Mouse (Mus musculus) lung, postnatal 0 days (tissue): ENCODE data around the gene Mri1. TPM values are rescaled to one million over a fixed set of nuclear protein-coding genes. Genes with fewer than 3 reads are reported as not detected.

ENCODE experiments used
- ATAC-seq: fragments of 200-750 bp; cut with Nextera tagmentation; 2 replicates; pipeline ENCODE4 v1.8.0; 2017; ENCODE audit warnings: moderate library complexity
- DNase-seq: peaks from one replicate; pipeline ENCODE4 v3.0.0-alpha.2; 2016; ENCODE audit warnings: low spot score
- H3K27ac ChIP-seq: fragments of 300-500 bp; sonication (generic); 2 replicates; pipeline ENCODE4 v1.5.1; 2014; ENCODE audit warnings: antibody characterized with exemption, mild to moderate bottlenecking, low read length, mixed read lengths
- H3K27me3 ChIP-seq: fragments of 300-500 bp; sonication (generic); replicated peaks from 2 replicates; pipeline ENCODE4 v1.6.1; 2014; ENCODE audit warnings: low read length, mixed read lengths; ENCODE audit not compliant: insufficient read depth
- H3K36me3 ChIP-seq: fragments of 300-500 bp; sonication (generic); 2 replicates; pipeline ENCODE4 v1.6.1; 2014; ENCODE audit warnings: low read length, mixed read lengths; ENCODE audit not compliant: insufficient read depth
- H3K4me1 ChIP-seq: fragments of 300-500 bp; sonication (generic); 2 replicates; pipeline ENCODE4 v1.6.1; 2014; ENCODE audit warnings: antibody characterized with exemption, low read depth, low read length, mixed read lengths; ENCODE audit not compliant: insufficient read depth
- H3K4me2 ChIP-seq: fragments of 300-500 bp; sonication (generic); replicated peaks from 2 replicates; pipeline ENCODE4 v1.6.1; 2014; ENCODE audit warnings: low read depth, mild to moderate bottlenecking, low read length, moderate library complexity, mixed read lengths
- H3K4me3 ChIP-seq: fragments of 300-500 bp; sonication (generic); 2 replicates; pipeline ENCODE4 v1.5.1; 2014; ENCODE audit warnings: low read depth, low read length
- H3K9ac ChIP-seq: fragments of 300-500 bp; sonication (generic); replicated peaks from 2 replicates; pipeline ENCODE4 v1.6.1; 2014; ENCODE audit warnings: low read depth, mild to moderate bottlenecking
- H3K9me3 ChIP-seq: fragments of 300-500 bp; sonication (generic); 2 replicates; pipeline ENCODE4 v1.6.1; 2016; ENCODE audit warnings: low read length, mixed read lengths
- CTCF ChIP-seq: IDR thresholded peaks from 2 replicates; pipeline ENCODE4 v1.5.1; 2016; ENCODE audit warnings: antibody characterized with exemption, mild to moderate bottlenecking
- EP300 ChIP-seq: IDR thresholded peaks from 2 replicates; pipeline ENCODE4 v1.6.1; 2016; ENCODE audit warnings: antibody characterized with exemption, mild to moderate bottlenecking, control low read depth
- WGBS: fragments of 180-500 bp; shearing (Covaris S2); extraction: QIAGEN DNeasy Blood & Tissue Kit; methylation state at CpG from one replicate; pipeline ENCODE4 v1.1.7; 2014; 5-methylcytosine and 5-hydroxymethylcytosine counted together
- polyA plus RNA-seq: library from polyadenylated mRNA; unstranded; fragments of >200 nt; fragmentation: Nextera tagmentation; extraction: Ambion mirVana; gene quantifications from 2 replicates; pipeline ENCODE4 v1.2.1, GENCODE M21; 2015

The Mri1 gene
- polyA plus RNA-seq, 1 experiment from 2014 or later: 56.8 TPM

DNA sequence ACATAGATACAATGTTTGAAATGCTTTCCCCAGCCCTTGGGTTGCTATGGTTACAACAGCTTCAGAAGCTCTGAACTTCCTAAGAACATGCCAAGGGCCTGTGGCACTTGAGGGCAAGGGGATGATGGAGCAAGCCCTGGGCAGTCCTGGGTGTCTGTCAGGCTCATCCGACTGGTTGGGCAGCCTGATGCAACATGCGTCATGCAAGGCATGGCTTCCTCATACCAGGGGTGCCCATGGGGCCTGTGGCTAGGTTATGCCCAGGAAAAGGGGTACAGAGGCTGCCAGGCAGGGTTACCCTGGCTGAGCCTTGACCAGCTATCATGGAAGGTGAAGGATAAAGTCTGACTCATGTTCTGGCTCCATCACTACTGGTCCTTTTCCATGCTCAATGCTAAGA is 24.1 kb downstream of the Mri1 start:
- ATAC-seq (no peak), DNase-seq (no peak)
- TF ChIP-seq CTCF (no peak), EP300 (no peak)
- no peaks in the 10 kb centered on the region for H3K27me3 ChIP-seq
- peaks cover 8% of the 10 kb centered on the region; the same call in 1 of the 2 replicates for H3K4me1 ChIP-seq
- H3K4me2 ChIP-seq: no peak overlapping the region
- H3K4me3 ChIP-seq: no peak overlapping the region
- 78% methylated on average over 2 of the region's 2 CpGs for WGBS
- H3K36me3 ChIP-seq: peaks cover 35% of the 10 kb centered on the region; the same call in 1 of the 2 replicates
- no peak overlapping the region for H3K9ac ChIP-seq
- no peaks in the 10 kb centered on the region for H3K9me3 ChIP-seq
- no peak overlapping the region for H3K27ac ChIP-seq

DNA sequence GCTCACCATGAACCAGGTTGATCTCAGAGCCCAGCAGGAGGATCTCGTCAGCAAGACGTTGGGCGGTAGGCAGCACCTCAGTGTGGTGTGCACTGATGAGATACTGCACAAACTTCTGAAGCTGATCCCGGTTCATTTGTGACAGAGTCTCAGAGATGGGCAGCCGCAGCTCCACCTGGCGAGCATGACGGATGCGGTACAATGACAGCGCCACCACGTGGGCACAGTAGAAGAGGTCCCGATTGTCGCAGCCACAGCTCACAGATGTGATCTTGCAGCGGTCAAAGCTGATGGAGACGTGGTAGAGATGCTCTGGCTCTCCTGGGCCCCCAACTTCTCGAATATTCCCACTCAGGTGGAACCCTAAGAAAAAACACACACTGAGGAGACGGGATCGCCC is 26.4 kb downstream of the Mri1 start:
- 79% methylated on average over 17 of the region's 17 CpGs for WGBS

DNA sequence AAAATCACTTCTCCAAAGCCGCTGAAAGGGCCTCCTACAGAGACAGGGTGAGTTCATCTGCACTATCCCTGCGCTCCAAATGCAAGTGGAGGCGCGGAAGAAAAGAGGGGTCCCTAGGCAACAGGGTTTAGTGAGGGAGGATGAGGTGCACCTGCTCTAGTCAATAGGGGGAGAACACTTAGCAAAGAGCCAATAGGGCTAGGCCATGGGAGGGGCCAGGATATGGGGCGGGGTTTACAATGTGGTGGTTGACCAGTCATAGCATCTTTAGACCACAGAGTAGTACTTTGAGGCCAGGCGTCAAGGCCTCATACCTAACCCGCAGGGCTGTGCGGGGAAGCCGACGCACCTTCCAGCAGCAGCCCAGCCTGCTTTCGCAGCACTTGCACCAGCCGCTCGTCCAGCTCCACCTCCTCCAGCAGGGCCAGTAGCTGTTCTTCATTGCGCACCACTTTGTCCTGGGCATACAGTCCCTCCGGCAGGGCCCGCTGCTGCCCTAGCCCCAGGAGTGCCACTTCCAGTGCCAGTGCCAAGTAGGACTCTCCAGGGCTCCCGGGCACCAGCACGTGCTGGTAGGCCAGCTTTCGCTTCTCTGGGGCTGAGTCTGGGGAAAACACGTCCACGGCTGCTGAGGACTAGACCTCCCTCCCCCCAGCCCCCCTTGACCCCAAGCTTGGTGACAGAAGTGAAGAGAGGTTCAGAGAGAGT is 33.6 kb downstream of the Mri1 start:
- Histone ChIP-seq H3K36me3 (peaks cover 63% of the 10 kb centered on the region), H3K4me1 (no peaks in the 10 kb centered on the region), H3K27ac (no peak overlapping the region), H3K4me2 (no peak overlapping the region), H3K4me3 (no peak overlapping the region), H3K9ac (no peak overlapping the region), H3K27me3 (no peaks in the 10 kb centered on the region), H3K9me3 (no peaks in the 10 kb centered on the region)
- 84% methylated on average over 21 of the region's 21 CpGs for WGBS
- TF ChIP-seq CTCF (no peak), EP300 (no peak)
- DNase-seq: no peak
- no peak for ATAC-seq

More for the DNA sequence above, 26.4 kb downstream of the Mri1 start:
- no peak overlapping the region for H3K4me3 ChIP-seq
- H3K9me3 ChIP-seq: no peaks in the 10 kb centered on the region
- H3K27ac ChIP-seq: no peak overlapping the region
- no peak for ATAC-seq
- no peak overlapping the region for H3K4me2 ChIP-seq
- H3K36me3 ChIP-seq: peaks cover 55% of the 10 kb centered on the region
- no peak overlapping the region for H3K9ac ChIP-seq
- DNase-seq: no peak
- peaks cover 5% of the 10 kb centered on the region; the same call in 1 of the 2 replicates for H3K4me1 ChIP-seq
- TF ChIP-seq EP300 (no peak), CTCF (peak; percentile 60)
- no peaks in the 10 kb centered on the region for H3K27me3 ChIP-seq

DNA sequence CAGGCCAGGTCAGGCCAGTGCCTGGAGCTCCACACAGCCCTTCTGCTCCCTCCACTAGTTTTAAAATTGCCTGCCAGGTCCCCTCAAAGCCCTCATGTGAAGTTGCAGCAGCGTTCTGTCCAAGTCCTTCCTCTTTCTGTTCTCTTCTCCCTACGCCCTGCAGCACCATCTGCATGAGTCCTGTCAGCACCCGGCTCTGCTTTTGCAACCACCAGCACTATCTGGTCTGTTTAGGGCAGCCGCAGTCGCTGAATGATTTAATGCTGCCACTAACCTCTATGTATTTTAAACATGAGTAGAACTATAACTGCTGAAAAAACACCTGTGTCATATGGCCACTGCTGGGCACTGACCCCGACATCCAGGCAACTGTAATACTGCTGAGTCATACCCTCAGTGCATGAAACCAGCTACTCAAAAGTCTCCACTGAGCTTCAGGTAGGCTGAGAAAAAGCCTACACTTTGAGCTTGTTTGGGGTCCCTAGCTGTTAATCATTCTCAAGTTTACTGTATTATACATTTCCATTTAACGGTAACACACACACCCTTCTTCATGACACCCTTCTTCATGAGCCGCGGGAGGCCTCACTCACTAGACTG is 34.5 kb downstream of the Mri1 start:
- no peak overlapping the region for H3K4me3 ChIP-seq
- H3K4me1 ChIP-seq: no peaks in the 10 kb centered on the region
- no peaks in the 10 kb centered on the region for H3K27me3 ChIP-seq
- no peak overlapping the region for H3K4me2 ChIP-seq
- H3K9me3 ChIP-seq: no peaks in the 10 kb centered on the region
- no peak overlapping the region for H3K27ac ChIP-seq
- ATAC-seq (no peak), DNase-seq (no peak)
- WGBS: 90% methylated on average over 9 of the region's 9 CpGs
- H3K36me3 ChIP-seq: peaks cover 63% of the 10 kb centered on the region
- no peak overlapping the region for H3K9ac ChIP-seq
- TF ChIP-seq CTCF: no peak
- no peak for TF ChIP-seq EP300

DNA sequence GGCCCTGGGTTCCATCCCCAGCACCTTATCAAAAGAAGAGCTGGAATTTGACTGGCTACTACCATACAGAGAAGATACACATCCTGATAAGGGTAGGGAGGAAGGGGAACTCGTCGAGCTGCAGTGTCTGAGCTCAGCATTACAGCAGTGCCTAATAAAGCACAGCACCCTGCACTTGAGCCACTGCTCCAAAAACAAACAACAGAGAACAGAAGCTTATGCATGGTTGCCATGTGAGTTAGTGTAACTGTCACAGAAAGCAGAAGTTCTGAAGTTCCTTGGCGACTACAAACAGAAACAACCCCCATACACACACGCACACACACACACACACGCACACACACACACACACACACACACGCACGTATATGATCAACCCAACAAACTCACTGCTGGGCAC is 37.0 kb downstream of the Mri1 start:
- ATAC-seq: peak; percentile 18; the same call in 1 of the 2 replicates
- Histone ChIP-seq H3K9me3 (no peaks in the 10 kb centered on the region), H3K27ac (no peak overlapping the region), H3K27me3 (no peaks in the 10 kb centered on the region), H3K4me3 (no peak overlapping the region), H3K36me3 (peaks cover 48% of the 10 kb centered on the region), H3K9ac (no peak overlapping the region), H3K4me2 (no peak overlapping the region), H3K4me1 (no peaks in the 10 kb centered on the region)
- no peak for DNase-seq
- TF ChIP-seq EP300: no peak
- WGBS: 73% methylated on average over 7 of the region's 7 CpGs

DNA sequence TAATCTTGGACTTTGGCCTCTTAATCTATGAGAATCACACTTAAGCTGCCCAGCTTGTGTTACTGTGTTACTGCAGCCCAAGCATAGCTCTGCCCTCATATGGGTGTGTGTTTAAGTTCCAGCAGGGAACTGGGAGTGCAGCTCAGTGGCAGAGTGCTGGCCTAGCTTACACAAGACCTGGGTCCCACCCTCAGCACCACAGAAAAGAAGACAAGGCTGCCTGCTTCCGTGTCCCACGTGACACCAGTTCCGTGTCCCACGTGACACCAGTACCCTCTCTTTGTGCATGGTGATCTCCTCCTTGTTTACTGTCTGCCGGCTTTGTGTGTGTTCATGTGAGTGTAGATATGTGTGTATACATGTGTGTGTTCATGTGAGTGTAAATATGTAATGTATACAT is 39.0 kb downstream of the Mri1 start:
- Histone ChIP-seq H3K36me3 (peaks cover 45% of the 10 kb centered on the region), H3K4me2 (no peak overlapping the region), H3K9me3 (no peaks in the 10 kb centered on the region), H3K4me1 (no peaks in the 10 kb centered on the region), H3K27ac (no peak overlapping the region), H3K27me3 (no peaks in the 10 kb centered on the region), H3K4me3 (no peak overlapping the region), H3K9ac (no peak overlapping the region)
- no peak for TF ChIP-seq CTCF
- DNase-seq (no peak), ATAC-seq (no peak)
- WGBS: 90% methylated on average over 5 of the region's 5 CpGs
